In the genomic region with DNA sequence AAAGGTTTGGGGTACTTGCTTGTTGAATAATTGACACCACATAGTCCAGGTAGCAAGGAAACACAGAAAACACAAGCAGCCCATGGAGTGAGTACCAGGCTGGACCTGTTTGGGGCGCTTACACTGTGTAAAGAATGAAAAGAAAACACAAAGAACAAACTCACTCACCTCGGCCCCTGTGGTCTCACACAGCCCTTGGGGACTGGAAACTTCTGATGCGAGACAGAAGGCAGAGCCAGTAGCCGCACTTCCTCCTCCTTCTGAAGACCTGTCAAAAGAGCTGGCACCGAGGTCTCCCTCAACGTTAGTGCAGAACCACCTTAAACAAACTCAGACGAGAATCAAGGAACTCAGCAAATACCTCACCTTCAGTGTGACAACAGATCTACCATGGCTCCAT, we compare ENCODE assay signal across 9 mouse cellular contexts.
A peak's percentile ranks its signal among the peaks of the same experiment; 100 is the strongest.
DNase-seq lines count a peak whose midpoint lies in the region; ATAC-seq lines count a peak whose summit lies in the region.
"Had no signal": no experiment of that assay in that cellular context is flagged by ENCODE, and none has a peak within 500 bp of the region (broad histone marks: within the 10 kb centered on the region; RNA-seq: fewer than 3 reads in every experiment).

No protein-coding gene starts in this region.

- no peaks in the 10 kb centered on the region for H3K4me1 ChIP-seq in forebrain, embryonic 15.5 days
- H3K4me1 ChIP-seq: limb, embryonic 15.5 days; neural tube, embryonic 13.5 days had no signal

- DNase-seq in CD4-positive, CD25-positive, alpha-beta regulatory T cell, adult 2 months (ENCODE audit: low read depth, low spot score) = peak; percentile 52
- DNase-seq in T-cell, adult 2 months (ENCODE audit: low spot score) = peak; percentile 49
- peak; percentile 58 for DNase-seq in lung, postnatal 36 days
- DNase-seq in splenic B cell, adult 2 months (ENCODE audit: low read depth, low spot score) = peak; percentile 90
- DNase-seq in urinary bladder, postnatal 10 days (ENCODE audit: low spot score) = no peak
- no peak for DNase-seq in right cerebral cortex, postnatal 25 days

- no peak overlapping the region for H3K27ac ChIP-seq in forebrain, embryonic 15.5 days (replicated peaks)
- H3K27ac ChIP-seq: limb, embryonic 15.5 days; neural tube, embryonic 13.5 days had no signal

- 68% methylated on average over 7 of the region's 7 CpGs for WGBS in forebrain, embryonic 15.5 days

- H3K4me2 ChIP-seq in forebrain, embryonic 15.5 days (replicated peaks) = no peak overlapping the region
- H3K4me2 ChIP-seq: limb, embryonic 15.5 days; neural tube, embryonic 13.5 days had no signal

- H3K27me3 ChIP-seq in splenic B cell, adult 2 months (ENCODE audit: control insufficient read depth, insufficient read depth, low read length, poor library complexity, severe bottlenecking) = no peaks in the 10 kb centered on the region
- no peaks in the 10 kb centered on the region for H3K27me3 ChIP-seq in forebrain, embryonic 15.5 days
- H3K27me3 ChIP-seq: limb, embryonic 15.5 days; neural tube, embryonic 13.5 days had no signal

- H3K4me3 ChIP-seq in forebrain, embryonic 15.5 days = no peak overlapping the region
- H3K4me3 ChIP-seq: limb, embryonic 15.5 days; neural tube, embryonic 13.5 days had no signal

- H3K9me3 ChIP-seq in forebrain, embryonic 15.5 days = no peaks in the 10 kb centered on the region
- H3K9me3 ChIP-seq: limb, embryonic 15.5 days; neural tube, embryonic 13.5 days had no signal

- no peak overlapping the region for H3K9ac ChIP-seq in forebrain, embryonic 15.5 days (replicated peaks)
- H3K9ac ChIP-seq: limb, embryonic 15.5 days; neural tube, embryonic 13.5 days had no signal

- H3K36me3 ChIP-seq in splenic B cell, adult 2 months (ENCODE audit: control insufficient read depth, insufficient read depth, low read length, poor library complexity, severe bottlenecking) = no peaks in the 10 kb centered on the region
- H3K36me3 ChIP-seq in forebrain, embryonic 15.5 days = no peaks in the 10 kb centered on the region
- H3K36me3 ChIP-seq: limb, embryonic 15.5 days; neural tube, embryonic 13.5 days had no signal

- no peak for ATAC-seq in forebrain, embryonic 15.5 days (replicated peaks)

Comparison
In these comparisons a context has a peak if more than half of its experiments do, and no peak if none do; other contexts are left out.
1. DNase-seq: peak in CD4-positive, CD25-positive, alpha-beta regulatory T cell, adult 2 months (single experiment), T-cell, adult 2 months (single experiment), lung, postnatal 36 days (single experiment) and splenic B cell, adult 2 months (single experiment); none in urinary bladder, postnatal 10 days (single experiment) and right cerebral cortex, postnatal 25 days (single experiment).